Mouse (Mus musculus): ENCODE data around the gene Smn1. TPM values are rescaled to one million over a fixed set of nuclear protein-coding genes. Genes with fewer than 3 reads are reported as not detected.

Smn1 gene
- total RNA-seq, 2 experiments from 2014 or later: 67.9 to 107 TPM

Other genes with a start within 250 kb of the Smn1 start
- gene Cartpt, start 223.8 kb upstream of the Smn1 start, total RNA-seq (2015): not detected in 2 replicates
- not detected in 2 replicates for gene Cartpt, start 223.8 kb upstream of the Smn1 start, total RNA-seq (2017)
- gene Mccc2, start 109.2 kb upstream of the Smn1 start, total RNA-seq (2015): 13.9 and 15.4 TPM in 2 replicates
- 15.3 and 20.9 TPM in 2 replicates for gene Mccc2, start 109.2 kb upstream of the Smn1 start, total RNA-seq (2017)
- 37.1 and 51.2 TPM in 2 replicates for gene Bdp1, start 20.8 kb upstream of the Smn1 start, total RNA-seq (2015)
- gene Bdp1, start 20.8 kb upstream of the Smn1 start, total RNA-seq (2017): 61.1 and 76.9 TPM in 2 replicates
- 47.5 and 53.5 TPM in 2 replicates for gene Serf1, start 16.8 kb upstream of the Smn1 start, total RNA-seq (2015)
- 36.8 and 58.3 TPM in 2 replicates for gene Serf1, start 16.8 kb upstream of the Smn1 start, total RNA-seq (2017)
- gene Naip2, start 77.2 kb downstream of the Smn1 start, total RNA-seq (2015): 26.1 and 27.7 TPM in 2 replicates
- gene Naip2, start 77.2 kb downstream of the Smn1 start, total RNA-seq (2017): 33.6 and 41.1 TPM in 2 replicates
- 11.3 and 13.4 TPM in 2 replicates for gene Naip5, start 121.5 kb downstream of the Smn1 start, total RNA-seq (2015)
- 13.1 and 14.0 TPM in 2 replicates for gene Naip5, start 121.5 kb downstream of the Smn1 start, total RNA-seq (2017)
- gene Naip6, start 192.8 kb downstream of the Smn1 start, total RNA-seq (2015): 13.8 TPM in 2 replicates
- gene Naip6, start 192.8 kb downstream of the Smn1 start, total RNA-seq (2017): 6.3 and 6.5 TPM in 2 replicates